ENCODE assay signal across 20 mouse cellular contexts in the genomic region with DNA sequence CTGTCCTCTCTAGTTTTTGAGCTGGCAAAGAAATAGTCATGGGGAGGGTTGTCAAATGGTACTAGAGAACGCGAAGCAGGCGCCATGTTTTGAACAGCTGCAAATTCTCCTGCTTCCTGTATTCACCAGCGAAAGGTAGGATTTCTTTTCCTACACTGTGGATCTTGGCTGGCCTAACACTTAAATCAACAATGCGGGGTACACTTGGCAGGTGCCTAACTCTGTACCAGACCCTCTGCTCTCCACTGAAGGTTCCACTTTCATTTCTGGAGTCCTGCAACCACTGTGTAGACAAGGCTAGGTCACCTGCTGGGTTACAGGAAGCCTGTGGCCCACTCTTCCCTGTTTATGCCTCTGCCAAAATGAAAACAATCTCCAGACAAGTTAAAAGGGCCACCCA.
DNase-seq lines count a peak whose midpoint lies in the region; ATAC-seq and TF ChIP-seq lines count a peak whose summit lies in the region.
"Had no signal": no experiment of that assay in that cellular context is flagged by ENCODE, and none has a peak within 500 bp of the region (broad histone marks: within the 10 kb centered on the region; RNA-seq: fewer than 3 reads in every experiment).

No protein-coding gene starts in this region.

- 0 out of 2 replicates have a peak, but pooled peaks cover 4% of the 10 kb centered on the region for H3K27me3 ChIP-seq in heart, embryonic 10.5 days (ENCODE audit: insufficient read depth, poor library complexity, severe bottlenecking)
- no peaks in the 10 kb centered on the region for H3K27me3 ChIP-seq in heart, embryonic 12.5 days (replicated peaks)
- no peaks in the 10 kb centered on the region for H3K27me3 ChIP-seq in kidney, postnatal 0 days (ENCODE audit: insufficient read depth, low read length)
- H3K27me3 ChIP-seq in limb, embryonic 11.5 days (ENCODE audit: control insufficient read depth, insufficient read depth, low read length), result no peaks in the 10 kb centered on the region
- H3K27me3 ChIP-seq in neural tube, embryonic 12.5 days (replicated peaks), result peaks cover 57% of the 10 kb centered on the region
- H3K27me3 ChIP-seq in cerebellum, adult 2 months (ENCODE audit: control insufficient read depth, insufficient read depth, low read length), result no peaks in the 10 kb centered on the region
- H3K27me3 ChIP-seq in hindbrain, embryonic 12.5 days, result no peaks in the 10 kb centered on the region; the same call in 1 of the 2 replicates
- H3K27me3 ChIP-seq: embryonic facial prominence, embryonic 15.5 days; heart, embryonic 13.5 days; Patski had no signal

- H3K4me1 ChIP-seq in heart, embryonic 10.5 days, result peaks cover 9% of the 10 kb centered on the region; the same call in 1 of the 2 replicates
- H3K4me1 ChIP-seq in heart, embryonic 12.5 days (replicated peaks), result peaks cover 23% of the 10 kb centered on the region
- H3K4me1 ChIP-seq in kidney, postnatal 0 days (replicated peaks; ENCODE audit: insufficient read depth, low read length), result peaks cover 12% of the 10 kb centered on the region; the same call in 1 of the 2 replicates
- peaks cover 18% of the 10 kb centered on the region for H3K4me1 ChIP-seq in limb, embryonic 11.5 days (ENCODE audit: control insufficient read depth, insufficient read depth, low read length)
- peaks cover 21% of the 10 kb centered on the region for H3K4me1 ChIP-seq in neural tube, embryonic 12.5 days
- H3K4me1 ChIP-seq in cerebellum, adult 2 months (ENCODE audit: control insufficient read depth, insufficient read depth, low read length), result no peaks in the 10 kb centered on the region
- peaks cover 6% of the 10 kb centered on the region; the same call in 1 of the 2 replicates for H3K4me1 ChIP-seq in hindbrain, embryonic 12.5 days

- DNase-seq in heart, embryonic 10.5 days (ENCODE audit: low spot score), result peak; percentile 33
- DNase-seq in kidney, postnatal 0 days (ENCODE audit: low spot score), result no peak
- DNase-seq in kidney, postnatal 25 days, result no peak
- DNase-seq in limb, embryonic 11.5 days (ENCODE audit: low spot score), result no peak
- no peak for DNase-seq in cerebellum, adult 2 months
- DNase-seq: adrenal gland, adult 8-10 months; cerebellum, postnatal 14 days; heart, postnatal 4 days; lung, embryonic 14.5 days; lung, postnatal 36 days; thymus, adult 2 months had no signal

- no peak overlapping the region for H3K4me2 ChIP-seq in heart, embryonic 12.5 days
- peak overlapping the region; percentile 27 for H3K4me2 ChIP-seq in kidney, postnatal 0 days (ENCODE audit: low read length)
- no peak overlapping the region for H3K4me2 ChIP-seq in limb, embryonic 11.5 days (ENCODE audit: low read depth, severe bottlenecking)
- H3K4me2 ChIP-seq in neural tube, embryonic 12.5 days (replicated peaks), result peak overlapping the region; percentile 7; the same call in 1 of the 2 replicates
- H3K4me2 ChIP-seq in hindbrain, embryonic 12.5 days (replicated peaks), result no peak overlapping the region
- H3K4me2 ChIP-seq: embryonic facial prominence, embryonic 15.5 days; heart, embryonic 13.5 days; lung, embryonic 14.5 days had no signal

- H3K36me3 ChIP-seq in heart, embryonic 10.5 days, result no peaks in the 10 kb centered on the region
- H3K36me3 ChIP-seq in heart, embryonic 12.5 days, result no peaks in the 10 kb centered on the region
- H3K36me3 ChIP-seq in kidney, postnatal 0 days (ENCODE audit: insufficient read depth, low read length), result no peaks in the 10 kb centered on the region
- H3K36me3 ChIP-seq in limb, embryonic 11.5 days (ENCODE audit: control insufficient read depth, insufficient read depth, low read length), result no peaks in the 10 kb centered on the region
- H3K36me3 ChIP-seq in neural tube, embryonic 12.5 days, result no peaks in the 10 kb centered on the region
- no peaks in the 10 kb centered on the region for H3K36me3 ChIP-seq in hindbrain, embryonic 12.5 days
- H3K36me3 ChIP-seq: embryonic facial prominence, embryonic 15.5 days; heart, embryonic 13.5 days had no signal

- TF ChIP-seq POLR2A in cerebellum, adult 2 months (IDR thresholded peaks at IDR 0.05; ENCODE audit: borderline replicate concordance, insufficient read depth, low read length), result no peak

- H3K27ac ChIP-seq in heart, embryonic 10.5 days, result no peak overlapping the region
- H3K27ac ChIP-seq in heart, embryonic 12.5 days (ENCODE audit: poor library complexity, severe bottlenecking), result no peak overlapping the region
- H3K27ac ChIP-seq in kidney, postnatal 0 days, result peak overlapping the region; percentile 44
- peak overlapping the region; percentile 23; the same call in 1 of the 2 replicates for H3K27ac ChIP-seq in limb, embryonic 11.5 days (replicated peaks; ENCODE audit: low read depth, low read length)
- H3K27ac ChIP-seq in neural tube, embryonic 12.5 days, result no peak overlapping the region
- H3K27ac ChIP-seq in cerebellum, adult 2 months (ENCODE audit: insufficient read depth, low read length), result no peak overlapping the region
- H3K27ac ChIP-seq in hindbrain, embryonic 12.5 days, result no peak overlapping the region
- H3K27ac ChIP-seq: embryonic facial prominence, embryonic 15.5 days; heart, embryonic 13.5 days had no signal

- ATAC-seq in heart, embryonic 12.5 days (ENCODE audit: insufficient number of reproducible peaks, low FRiP score), result no peak
- ATAC-seq in kidney, postnatal 0 days (replicated peaks; ENCODE audit: low FRiP score, low read depth), result no peak
- ATAC-seq in limb, embryonic 11.5 days (ENCODE audit: insufficient number of reproducible peaks, low FRiP score, low TSS enrichment, low read depth), result 0 out of 2 replicates have a peak, but pooled peaks have one; percentile 46
- ATAC-seq in neural tube, embryonic 12.5 days (ENCODE audit: low FRiP score, low read depth), result no peak
- ATAC-seq in hindbrain, embryonic 12.5 days (ENCODE audit: low FRiP score), result no peak
- ATAC-seq: CD4-positive, CD25-positive, alpha-beta regulatory T cell, adult 4 months; forebrain, embryonic 16.5 days; midbrain, embryonic 16.5 days; Patski had no signal

- no peak for TF ChIP-seq CTCF in kidney, postnatal 0 days (IDR thresholded peaks at IDR 0.05; ENCODE audit: low read depth)
- TF ChIP-seq CTCF in cerebellum, adult 2 months (IDR thresholded peaks at IDR 0.05; ENCODE audit: borderline replicate concordance, insufficient read depth, low read depth, low read length), result no peak

- no peak overlapping the region for H3K9ac ChIP-seq in heart, embryonic 12.5 days
- H3K9ac ChIP-seq in kidney, postnatal 0 days (ENCODE audit: low read depth, low read length), result no peak overlapping the region
- H3K9ac ChIP-seq in limb, embryonic 11.5 days (ENCODE audit: low read length), result no peak overlapping the region
- H3K9ac ChIP-seq in neural tube, embryonic 12.5 days, result no peak overlapping the region
- H3K9ac ChIP-seq in hindbrain, embryonic 12.5 days, result no peak overlapping the region
- H3K9ac ChIP-seq: embryonic facial prominence, embryonic 15.5 days; heart, embryonic 13.5 days; lung, embryonic 14.5 days had no signal

- H3K4me3 ChIP-seq in heart, embryonic 10.5 days, result no peak overlapping the region
- no peak overlapping the region for H3K4me3 ChIP-seq in heart, embryonic 12.5 days
- no peak overlapping the region for H3K4me3 ChIP-seq in kidney, postnatal 0 days (replicated peaks; ENCODE audit: low read depth, low read length)
- H3K4me3 ChIP-seq in limb, embryonic 11.5 days (ENCODE audit: low read depth, low read length), result no peak overlapping the region
- H3K4me3 ChIP-seq in neural tube, embryonic 12.5 days, result no peak overlapping the region
- H3K4me3 ChIP-seq in cerebellum, adult 2 months (replicated peaks; ENCODE audit: insufficient read depth, low read depth, low read length), result no peak overlapping the region
- no peak overlapping the region for H3K4me3 ChIP-seq in hindbrain, embryonic 12.5 days
- H3K4me3 ChIP-seq: embryonic facial prominence, embryonic 15.5 days; heart, embryonic 13.5 days had no signal

- WGBS in heart, embryonic 10.5 days, result 87% methylated on average over 5 of the region's 5 CpGs
- WGBS in heart, embryonic 12.5 days, result 79% methylated on average over 5 of the region's 5 CpGs
- WGBS in kidney, postnatal 0 days, result 27% methylated on average over 5 of the region's 5 CpGs
- 45% methylated on average over 5 of the region's 5 CpGs for WGBS in limb, embryonic 11.5 days
- WGBS in neural tube, embryonic 12.5 days, result 66% methylated on average over 5 of the region's 5 CpGs
- WGBS in cerebellum, adult 2 months, result 89% methylated on average over 5 of the region's 5 CpGs
- WGBS in hindbrain, embryonic 12.5 days, result 79% methylated on average over 5 of the region's 5 CpGs

- H3K9me3 ChIP-seq in heart, embryonic 10.5 days, result no peaks in the 10 kb centered on the region
- H3K9me3 ChIP-seq in heart, embryonic 12.5 days (replicated peaks), result no peaks in the 10 kb centered on the region
- no peaks in the 10 kb centered on the region for H3K9me3 ChIP-seq in kidney, postnatal 0 days (replicated peaks; ENCODE audit: low read length)
- no peaks in the 10 kb centered on the region for H3K9me3 ChIP-seq in limb, embryonic 11.5 days (ENCODE audit: control insufficient read depth, low read length)
- no peaks in the 10 kb centered on the region for H3K9me3 ChIP-seq in neural tube, embryonic 12.5 days
- H3K9me3 ChIP-seq in hindbrain, embryonic 12.5 days (replicated peaks), result no peaks in the 10 kb centered on the region
- H3K9me3 ChIP-seq: embryonic facial prominence, embryonic 15.5 days; heart, embryonic 13.5 days had no signal

Comparison
In these comparisons a context has a peak if more than half of its experiments do, and no peak if none do; other contexts are left out.
1. H3K27ac ChIP-seq: peak in kidney, postnatal 0 days (single experiment) and limb, embryonic 11.5 days (single experiment); none in heart, embryonic 10.5 days (single experiment), heart, embryonic 12.5 days (single experiment), neural tube, embryonic 12.5 days (single experiment), cerebellum, adult 2 months (single experiment) and hindbrain, embryonic 12.5 days (single experiment).
2. H3K4me2 ChIP-seq: peak in kidney, postnatal 0 days (single experiment) and neural tube, embryonic 12.5 days (single experiment); none in heart, embryonic 12.5 days (single experiment), limb, embryonic 11.5 days (single experiment) and hindbrain, embryonic 12.5 days (single experiment).